Mouse (Mus musculus): ENCODE data around the gene Rara.

Gene Rara

DNA sequence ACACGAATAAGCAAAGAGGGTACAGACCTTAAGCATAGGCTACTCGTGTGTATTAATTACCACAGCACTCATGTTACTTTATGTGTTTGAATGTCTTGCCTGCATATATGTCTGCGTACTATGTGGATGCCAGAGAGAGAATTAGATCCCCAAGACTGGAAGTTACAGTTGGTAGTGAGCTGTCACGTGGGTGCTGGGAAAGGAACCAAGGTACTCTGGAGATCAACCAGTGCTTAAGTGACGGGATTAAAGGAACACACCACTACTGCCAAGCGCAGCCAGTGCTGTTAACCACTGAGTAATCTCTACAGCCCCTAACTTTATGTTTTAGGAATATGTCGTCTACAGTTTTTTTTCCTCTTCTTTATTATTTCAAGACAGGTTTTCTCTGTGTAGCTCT is 68.4 kb downstream of the Rara start:
- DNase-seq (ENCODE audit: low spot score in 2 of 2): no peak

GRCm38 (mm10) chr11:98997659-98998058 is 70.0 kb downstream of the Rara start:
- no peak for DNase-seq (ENCODE audit: low spot score in 2 of 2)

DNA sequence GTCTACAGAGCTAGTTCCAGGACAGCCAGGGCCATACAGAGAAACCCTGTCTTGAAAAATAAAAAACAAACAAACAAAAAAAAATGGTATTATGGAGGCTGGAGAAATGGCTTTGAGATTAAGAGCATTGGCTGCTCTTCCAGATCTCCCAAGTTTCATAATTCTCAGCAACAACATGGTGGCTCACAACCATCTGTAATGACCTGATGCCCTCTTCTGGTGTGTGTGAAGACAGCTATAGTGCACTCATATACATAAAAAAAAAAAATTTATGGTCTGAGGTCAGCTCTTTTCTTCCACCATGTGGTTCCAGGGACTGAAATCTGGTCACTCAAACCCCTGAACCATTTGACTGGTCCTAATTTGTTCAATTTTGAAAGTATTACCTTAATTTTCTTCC is 71.2 kb downstream of the Rara start:
- no peak for DNase-seq (ENCODE audit: low spot score in 2 of 2)

- no peak for DNase-seq (ENCODE audit: low spot score in 2 of 2)
These were observed 71.6 kb downstream of the Rara start for GRCm38 (mm10) chr11:98999243-98999642.

DNA sequence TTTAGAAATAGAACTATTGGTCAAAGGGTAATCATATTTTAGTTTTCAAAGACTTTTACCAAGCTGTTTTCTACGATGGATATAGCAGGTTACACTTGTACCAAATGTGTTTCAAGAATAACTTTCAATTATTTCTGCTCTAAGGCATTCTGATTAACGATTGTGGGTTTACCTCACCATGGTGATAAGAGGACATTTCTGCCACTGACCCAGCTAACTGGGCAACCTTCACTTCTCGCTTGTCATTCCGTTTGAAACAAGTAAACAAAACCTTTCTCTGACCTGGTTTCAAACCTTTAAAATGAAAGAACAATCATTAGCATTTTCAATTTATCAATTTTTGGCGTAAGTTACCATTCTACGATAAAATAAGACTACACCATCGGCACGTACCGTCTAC is 79.2 kb downstream of the Rara start:
- no peak for DNase-seq (ENCODE audit: low spot score in 2 of 2)

DNA sequence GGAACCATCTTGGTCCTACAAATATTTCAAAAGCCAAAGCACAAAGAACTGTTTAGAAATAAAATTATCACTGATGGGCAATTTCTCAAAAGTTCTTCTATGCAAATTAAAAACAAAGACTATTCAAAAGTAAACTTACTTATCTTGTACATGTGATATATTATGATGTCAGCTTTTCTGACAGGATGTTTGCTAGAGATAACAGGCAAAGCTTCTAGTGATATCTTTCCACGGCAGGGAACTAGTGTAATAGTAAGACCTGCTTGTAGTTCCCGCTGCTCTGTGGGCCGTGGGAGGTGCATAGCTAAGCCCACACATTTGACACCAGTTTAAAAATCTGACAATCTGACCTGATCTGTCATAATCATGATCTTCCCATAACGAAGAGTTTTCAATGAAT is 82.5 kb downstream of the Rara start:
- no peak for DNase-seq (ENCODE audit: low spot score in 2 of 2)

- no peak for DNase-seq (ENCODE audit: low spot score in 2 of 2)
These were observed 83.1 kb downstream of the Rara start for GRCm38 (mm10) chr11:99010706-99011105.

- DNase-seq (ENCODE audit: low spot score in 2 of 2): no peak
These were observed 86.2 kb downstream of the Rara start for GRCm38 (mm10) chr11:99013856-99014255.

DNA sequence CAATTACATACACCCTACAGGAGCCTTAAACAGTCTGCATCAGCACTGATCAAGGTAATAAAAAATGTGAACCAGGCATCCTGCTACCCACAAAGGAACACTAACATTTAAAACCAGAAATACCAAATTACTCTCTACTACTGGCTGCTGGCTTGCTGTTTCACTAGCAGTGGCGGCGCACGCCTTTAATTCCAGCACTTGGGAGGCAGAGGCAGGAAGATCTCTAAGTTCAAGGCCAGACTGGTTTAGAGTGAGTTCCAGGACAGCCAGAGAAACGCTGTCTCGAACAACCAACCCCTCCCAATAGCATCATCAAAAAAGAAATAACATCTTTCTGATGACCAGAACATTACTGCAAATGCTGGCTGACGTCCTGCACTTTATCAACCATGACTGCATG is 92.2 kb downstream of the Rara start:
- DNase-seq (ENCODE audit: low spot score in 2 of 2): no peak

GRCm38 (mm10) chr11:99022384-99022933 is 94.8 kb downstream of the Rara start:
- no peak for DNase-seq (ENCODE audit: low spot score in 2 of 2)

DNA sequence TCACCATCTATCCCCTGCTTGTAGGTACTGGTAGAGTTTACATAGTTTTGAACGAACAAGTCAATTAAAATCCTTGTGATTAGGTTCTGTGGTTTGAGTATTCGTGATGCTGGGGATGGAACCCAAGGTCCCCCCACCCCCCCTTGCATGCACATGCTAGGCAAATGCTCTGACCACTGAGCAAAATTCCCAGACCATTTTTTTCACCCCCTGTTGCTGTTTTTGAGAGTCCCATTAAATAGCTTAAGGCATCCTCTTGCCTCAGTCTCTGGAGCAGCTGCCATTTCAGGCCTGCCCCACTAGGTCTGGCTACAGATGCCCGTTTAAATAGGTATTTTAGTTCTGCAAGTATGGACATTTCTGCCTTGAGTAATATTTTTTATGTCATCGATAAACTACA is 95.5 kb downstream of the Rara start:
- DNase-seq (ENCODE audit: low spot score in 2 of 2): no peak

DNA sequence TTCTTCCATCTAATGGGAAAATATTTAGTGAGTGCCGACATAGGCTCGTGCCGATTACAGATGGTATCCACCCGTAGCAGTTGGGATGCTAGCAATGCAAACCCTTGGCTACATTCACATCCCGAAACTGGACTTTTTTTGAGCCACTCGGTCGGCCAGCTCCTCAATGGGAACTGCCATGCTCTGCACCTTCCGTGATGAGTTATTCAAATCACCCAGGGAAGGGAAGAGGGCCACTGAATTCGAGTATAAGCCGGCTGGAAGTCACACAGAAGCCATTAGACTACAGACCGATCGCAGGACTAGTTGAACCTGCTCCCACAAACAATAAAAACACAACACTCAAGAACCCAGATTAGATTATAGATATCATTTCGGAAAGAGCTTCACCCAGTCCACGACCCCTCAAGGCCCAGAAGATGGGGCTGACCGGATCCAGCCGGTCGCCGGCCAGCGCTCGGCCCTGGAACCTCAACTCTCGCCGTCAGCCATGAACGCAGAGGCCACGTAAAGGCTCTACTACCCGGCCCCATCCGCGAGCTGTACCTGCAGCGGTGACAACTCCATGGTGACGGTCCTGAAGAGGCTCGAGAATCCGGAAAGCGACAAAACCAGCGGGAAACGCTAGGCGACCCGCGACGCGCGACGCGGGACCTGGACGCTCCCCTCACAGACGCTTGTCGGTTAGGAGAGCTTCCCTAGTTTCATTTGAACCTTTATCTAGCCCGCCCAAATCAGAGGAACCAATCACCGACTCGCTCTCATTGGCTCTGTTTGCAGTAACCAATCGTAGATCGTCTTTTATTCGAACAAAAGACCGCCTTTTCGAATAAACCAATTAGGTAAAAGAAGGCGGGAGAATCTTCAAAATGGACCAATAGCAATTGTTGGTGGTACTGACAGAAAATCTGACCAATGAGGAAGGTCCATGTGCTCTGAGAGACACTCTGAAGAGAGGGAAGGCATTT is 96.2 kb downstream of the Rara start, which contains the start of gene Top2a:
Top2a (minus strand) TSS at position 690 of the 968 bp plus-strand sequence.
- DNase-seq (ENCODE audit: low spot score in 2 of 2): peak; percentile 95 to 99
